Mouse (Mus musculus) lung, adult 2 months (tissue): ENCODE data around the gene Ssxb5. TPM values are rescaled to one million over a fixed set of nuclear protein-coding genes. Genes with fewer than 3 reads are reported as not detected.
"Not testable (repeated sequence)": the region's sequence is repeated elsewhere in the genome, so short reads cannot be mapped to it uniquely, and the experiment has no call there.

Experiments
- DNase-seq: peaks from one replicate; pipeline ENCODE4 v3.0.0; 2022
- H3K4me1 ChIP-seq: fragments of 200-500 bp; 2 replicates; pipeline ENCODE4 v1.6.1; 2011; ENCODE audit warnings: low read length; ENCODE audit not compliant: control insufficient read depth, insufficient read depth
- H3K4me3 ChIP-seq: fragments of 200-500 bp; replicated peaks from 2 replicates; pipeline ENCODE3; 2011; ENCODE audit warnings: low read depth, mild to moderate bottlenecking, control low read depth, low read length; ENCODE audit errors: extremely low read depth
- CTCF ChIP-seq: fragments of 200-500 bp; IDR thresholded peaks from 2 replicates; pipeline ENCODE4 v1.5.1; 2011; ENCODE audit warnings: mild to moderate bottlenecking, low read length, control low read depth; ENCODE audit not compliant: insufficient read depth
- POLR2A ChIP-seq: fragments of 200-500 bp; IDR thresholded peaks from 2 replicates; pipeline ENCODE4 v1.6.1; 2011; ENCODE audit warnings: low read depth, mild to moderate bottlenecking, control low read depth, low read length, borderline replicate concordance; ENCODE audit errors: extremely low read depth
- WGBS: fragments of 180-500 bp; shearing (Covaris S2); methylation state at CpG from one replicate; pipeline ENCODE4 v1.1.7; 2018; 5-methylcytosine and 5-hydroxymethylcytosine counted together
- polyA plus RNA-seq: library from polyadenylated mRNA; depleted of rRNA; stranded (reverse); fragments of >200 nt; gene quantifications from 2 replicates; pipeline ENCODE4 v1.2.3, GENCODE M21; 2012; rRNA removed

Ssxb5 gene
- polyA plus RNA-seq: not detected in 2 replicates

GRCm38 (mm10) chrX:8803391-8803790, at the start of gene Ssxb5:
Gene Ssxb5 (plus strand): TSS chrX:8803691.
- WGBS: 67% methylated on average over 4 of the region's 4 CpGs
- H3K4me3 ChIP-seq, H3K4me1 ChIP-seq, DNase-seq: not testable (repeated sequence)

- Histone ChIP-seq H3K4me1 (no peaks in the 10 kb centered on the region), H3K4me3 (no peak overlapping the region)
- TF ChIP-seq CTCF (peak; percentile 21; the same call in 1 of the 2 replicates), POLR2A (no peak)
- peak; percentile 33 for DNase-seq
Observed at GRCm38 (mm10) chrX:8832043-8832442, 28.6 kb downstream of the Ssxb5 start.

GRCm38 (mm10) chrX:8843694-8844093, 40.2 kb downstream of the Ssxb5 start, which contains the start of gene Gm6592:
Gene Gm6592 (plus strand): TSS chrX:8843994.
- 51% methylated on average over 1 of the region's 1 CpGs for WGBS
- Histone ChIP-seq H3K4me1 (no peaks in the 10 kb centered on the region), H3K4me3 (no peak within 1 kb of the TSS)
- TF ChIP-seq POLR2A (no peak), CTCF (no peak)
- DNase-seq: no peak

- 90% methylated on average over 10 of the region's 10 CpGs for WGBS
- DNase-seq: no peak
- Histone ChIP-seq H3K4me1 (no peaks in the 10 kb centered on the region), H3K4me3 (no peak overlapping the region)
- no peak for TF ChIP-seq CTCF
- no peak for TF ChIP-seq POLR2A
Observed at GRCm38 (mm10) chrX:8852486-8852885, 49.0 kb downstream of the Ssxb5 start.

Other genes starting within 250 kb of the Ssxb5 start
- gene Ssxb3, start 211.9 kb upstream of the Ssxb5 start, polyA plus RNA-seq: not detected in 2 replicates
- gene Ssxb8, start 112.8 kb upstream of the Ssxb5 start, polyA plus RNA-seq: not detected in 2 replicates
- not detected in 2 replicates for gene Ssx9, start 55.3 kb upstream of the Ssxb5 start, polyA plus RNA-seq
- gene Gm6592, start 40.3 kb downstream of the Ssxb5 start, polyA plus RNA-seq: not detected in 2 replicates
- not detected in 2 replicates for gene Gm5751, start 70.6 kb downstream of the Ssxb5 start, polyA plus RNA-seq
- 1.6 and 3.2 TPM in 2 replicates for gene B630019K06Rik, start 88.7 kb downstream of the Ssxb5 start, polyA plus RNA-seq
- gene Fthl17b, start 159.3 kb downstream of the Ssxb5 start, polyA plus RNA-seq: not detected in 2 replicates
- not detected in 2 replicates for gene Fthl17c, start 172.9 kb downstream of the Ssxb5 start, polyA plus RNA-seq
- not detected in 2 replicates for gene Fthl17d, start 183.1 kb downstream of the Ssxb5 start, polyA plus RNA-seq
- gene Fthl17e, start 229.8 kb downstream of the Ssxb5 start, polyA plus RNA-seq: not detected in 2 replicates